ENCODE assay signal across 8 mouse cellular contexts in genomic region chr10:61343950-61344349, GRCm38 (mm10). TPM values are rescaled to one million over a fixed set of nuclear protein-coding genes. Genes with fewer than 3 reads are reported as not detected.
DNase-seq lines count a peak whose midpoint lies in the region; TF ChIP-seq lines count a peak whose summit lies in the region.
"Had no signal": no experiment of that assay in that cellular context is flagged by ENCODE, and none has a peak within 500 bp of the region (broad histone marks: within the 10 kb centered on the region; RNA-seq: fewer than 3 reads in every experiment).

No protein-coding gene starts in this region.

- no peaks in the 10 kb centered on the region for H3K4me1 ChIP-seq in bone marrow, adult 2 months (ENCODE audit: control insufficient read depth, insufficient read depth, low read length)

- peak; percentile 80 for TF ChIP-seq CTCF in bone marrow, adult 2 months (IDR thresholded peaks at IDR 0.05; ENCODE audit: control insufficient read depth, insufficient read depth, low read length)
- peak; percentile 93 for TF ChIP-seq CTCF in layer of hippocampus, adult 2 months (conservative IDR thresholded peaks at IDR 0.05)

- TF ChIP-seq POLR2A in bone marrow, adult 2 months (IDR thresholded peaks at IDR 0.05; ENCODE audit: borderline replicate concordance, control insufficient read depth, low read depth, low read length), result no peak

- WGBS in bone marrow, adult 2 months, result 49% methylated on average over 8 of the region's 8 CpGs

- no peak overlapping the region for H3K4me3 ChIP-seq in bone marrow, adult 2 months (replicated peaks; ENCODE audit: control insufficient read depth, low read depth, low read length)
- no peak overlapping the region for H3K4me3 ChIP-seq in layer of hippocampus, adult 2 months
- H3K4me3 ChIP-seq: heart, embryonic 15.5 days had no signal

- DNase-seq in ovary, postnatal 10 days (ENCODE audit: low spot score), result peak; percentile 29
- no peak for DNase-seq in ovary, adult 18-20 months (ENCODE audit: low spot score)
- peak; percentile 48 for DNase-seq in forelimb bud, embryonic 11.5 days (ENCODE audit: low read depth, low spot score)
- DNase-seq in layer of hippocampus, adult 2 months (ENCODE audit: low spot score in 2 of 2), result peak; percentile 41 to 65
- DNase-seq in lung, postnatal 14 days, result peak; percentile 81
- peak; percentile 37 for DNase-seq in spleen, adult 12 weeks (ENCODE audit: low spot score)

- H3K27ac ChIP-seq in bone marrow, adult 2 months (ENCODE audit: control insufficient read depth, insufficient read depth, low read depth, low read length, poor library complexity), result no peak overlapping the region
- H3K27ac ChIP-seq in layer of hippocampus, adult 2 months, result no peak overlapping the region
- H3K27ac ChIP-seq: heart, embryonic 15.5 days had no signal

RNA-seq across cellular contexts. Expression of gene Pald1, which starts 39.4 kb away (rescaled TPM):
- polyA plus RNA-seq in bone marrow, adult 2 months (2011; ENCODE audit: insufficient read depth, insufficient read length, low replicate concordance, missing spikeins), result 1.8 and 4.1 TPM in 2 replicates
- total RNA-seq in layer of hippocampus, adult 2 months (2021), result 10 to 100 TPM; 15.2 to 16.3 TPM

RNA-seq across cellular contexts. Expression of gene Prf1, which starts 46.3 kb away (rescaled TPM):
- 0.79 and 1.0 TPM in 2 replicates for polyA plus RNA-seq in bone marrow, adult 2 months (2011; ENCODE audit: insufficient read depth, insufficient read length, low replicate concordance, missing spikeins)
- total RNA-seq in layer of hippocampus, adult 2 months (2021), result not detected
